Mouse (Mus musculus) spleen, embryonic (tissue): ENCODE measurements at regions not wholly inside any gene's neighbourhood (a gene's known extent, or its start where the extent isn't known, plus 50 kb on each side); places are given as distances from the start of the nearest gene placed in this dataset.

Source experiments
- CTCF ChIA-PET: fragments of 350-600 bp; sonication (Branson Sonifier 250); formaldehyde crosslinking; loops from one replicate; lab custom pipeline; 2022; lab: Charles Lee

GRCm38 (mm10) chr9:61125769-61126168, 246.4 kb upstream of the Tle3 start:
- CTCF ChIA-PET, result no interaction called here

GRCm38 (mm10) chr9:61128077-61128476, 244.1 kb upstream of the Tle3 start:
- CTCF ChIA-PET, result no interaction called here

GRCm38 (mm10) chr9:61129186-61129585, 243.0 kb upstream of the Tle3 start:
- CTCF ChIA-PET, result no interaction called here

GRCm38 (mm10) chr9:61130877-61131276, 241.3 kb upstream of the Tle3 start:
- CTCF ChIA-PET, result interaction anchor here (0.5 kb wide), 1 partner anchor 757 kb away, joined by 3 read pairs; no protein-coding TSS in a partner anchor

DNA sequence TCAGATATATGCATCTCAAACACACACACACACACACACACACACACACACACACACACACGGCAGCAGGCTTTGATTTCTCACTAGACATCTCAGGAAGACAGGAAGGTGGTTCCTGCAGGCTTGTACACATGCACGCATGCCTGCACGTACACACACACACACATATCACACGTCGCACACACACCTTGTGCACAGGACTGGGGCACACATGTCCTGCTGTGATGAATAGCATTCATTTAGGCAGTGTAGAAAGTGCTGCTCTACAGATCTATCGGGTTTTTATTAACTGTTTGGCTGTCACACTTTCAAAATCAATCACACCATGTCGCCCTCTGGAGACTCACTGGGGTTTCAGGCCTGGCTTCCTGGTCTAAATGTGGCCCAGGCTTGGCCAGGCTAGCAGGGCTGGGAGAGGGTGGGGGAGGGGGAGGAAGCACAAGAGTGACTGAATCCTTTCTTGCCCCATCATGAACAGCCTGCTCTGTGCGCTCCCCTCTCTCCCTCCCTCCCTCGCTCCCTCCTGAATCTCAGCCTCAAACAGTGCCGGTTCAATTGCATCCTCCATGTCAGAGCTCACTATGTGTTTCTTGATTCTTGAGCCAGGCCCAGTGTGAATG, 236.8 kb upstream of the Tle3 start:
- CTCF ChIA-PET, result no interaction called here

DNA sequence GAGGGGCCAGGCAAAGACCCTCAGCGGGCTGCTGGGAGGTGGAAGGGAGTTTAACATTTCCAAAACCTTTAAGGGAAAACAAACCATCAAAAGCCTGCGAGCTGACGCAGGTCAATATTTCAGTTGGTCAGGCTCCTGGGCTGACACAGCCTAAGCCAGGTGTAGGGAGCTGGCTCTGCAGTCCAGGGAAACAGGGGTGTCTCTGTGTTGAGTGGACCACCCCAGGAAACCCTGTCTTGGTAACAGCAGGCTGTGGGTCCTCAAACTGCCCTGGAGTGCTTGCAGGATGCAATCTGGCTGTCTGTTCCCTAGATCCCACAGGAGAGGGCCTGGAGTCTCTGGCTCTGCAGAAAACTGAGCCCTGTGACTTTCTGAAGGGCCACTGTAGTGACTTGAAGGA, 236.2 kb upstream of the Tle3 start:
- CTCF ChIA-PET, result no interaction called here

GRCm38 (mm10) chr9:61138741-61139368, 233.3 kb upstream of the Tle3 start:
- CTCF ChIA-PET, result no interaction called here

GRCm38 (mm10) chr9:61143101-61143500, 229.1 kb upstream of the Tle3 start:
- CTCF ChIA-PET, result no interaction called here

GRCm38 (mm10) chr9:61144685-61145318, 227.4 kb upstream of the Tle3 start:
- CTCF ChIA-PET, result no interaction called here

DNA sequence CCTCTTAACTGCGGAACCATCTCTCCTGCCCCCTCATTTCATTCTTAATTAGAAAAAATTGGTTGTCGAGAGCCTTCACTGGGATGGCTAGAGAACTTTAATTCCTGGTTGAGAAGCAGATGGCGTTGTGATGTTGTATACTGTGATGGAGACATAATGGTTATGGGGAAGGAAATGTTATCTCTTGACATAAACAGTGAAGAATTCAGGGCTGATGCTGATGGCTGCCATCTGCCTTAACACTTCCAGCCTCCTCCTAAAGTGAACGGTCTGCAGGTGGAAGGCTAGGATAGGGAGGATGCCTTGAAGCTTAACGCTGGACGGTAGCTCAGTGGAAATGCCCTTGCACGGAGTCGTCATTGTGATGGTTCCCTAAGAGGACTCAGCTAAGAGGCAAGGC, 226.4 kb upstream of the Tle3 start:
- CTCF ChIA-PET, result no interaction called here

- CTCF ChIA-PET, result interaction anchor here (0.7 kb wide), 1 partner anchor 153 kb away, joined by 3 read pairs; no protein-coding TSS in a partner anchor
Observed at GRCm38 (mm10) chr9:61151201-61151600, 221.0 kb upstream of the Tle3 start.

GRCm38 (mm10) chr9:61151901-61152337, 220.2 kb upstream of the Tle3 start:
- CTCF ChIA-PET, result no interaction called here

DNA sequence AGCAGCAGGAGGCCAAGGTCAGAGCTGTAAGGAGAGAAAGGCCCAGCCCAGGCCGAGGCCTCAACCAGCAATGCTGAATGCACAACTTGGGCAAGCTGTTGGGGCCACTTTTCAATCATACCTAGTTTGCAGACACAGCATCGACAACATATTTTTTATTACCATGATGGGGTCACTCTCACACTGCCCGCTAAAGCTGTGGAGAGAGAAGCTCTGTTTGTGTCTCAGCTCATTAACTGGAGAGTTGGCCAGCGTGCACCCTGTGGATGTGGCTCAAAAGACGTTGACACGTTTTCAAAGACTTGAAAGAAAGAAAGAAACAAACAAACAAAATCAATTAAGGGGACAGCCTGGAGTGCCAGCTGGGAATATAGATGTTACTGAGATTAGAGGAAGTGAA, 217.4 kb upstream of the Tle3 start:
- CTCF ChIA-PET, result no interaction called here

- CTCF ChIA-PET, result no interaction called here
Observed at GRCm38 (mm10) chr9:61155851-61156250, 216.3 kb upstream of the Tle3 start.

DNA sequence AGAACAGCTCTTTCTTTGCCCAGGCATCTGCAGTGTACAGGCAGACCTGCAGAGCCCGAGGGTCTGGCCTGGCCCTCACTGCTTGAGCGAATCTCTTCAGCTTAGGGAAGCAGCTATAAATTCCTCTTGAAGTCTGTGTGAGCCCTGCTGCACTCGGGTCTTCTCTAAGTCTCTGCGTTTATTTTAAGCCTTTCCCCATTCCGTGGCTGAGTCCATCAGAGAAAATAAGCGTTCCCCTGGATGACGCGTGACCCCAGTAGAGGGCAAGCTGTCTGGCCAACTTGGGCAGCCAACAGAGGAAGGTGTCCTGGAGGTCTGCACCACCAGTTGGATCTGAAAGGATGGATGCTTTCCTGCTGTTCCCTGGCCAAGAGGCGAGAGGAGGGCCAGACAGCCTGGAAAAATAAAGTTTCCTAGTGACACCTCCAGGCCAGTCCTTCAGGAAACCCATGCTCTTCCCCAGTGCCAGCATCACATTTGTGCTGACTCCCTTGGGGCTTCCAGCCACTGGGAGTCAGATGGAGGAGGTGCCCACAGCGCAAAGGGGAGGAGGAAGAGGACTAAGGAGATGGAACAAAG, 213.9 kb upstream of the Tle3 start:
- CTCF ChIA-PET, result no interaction called here

DNA sequence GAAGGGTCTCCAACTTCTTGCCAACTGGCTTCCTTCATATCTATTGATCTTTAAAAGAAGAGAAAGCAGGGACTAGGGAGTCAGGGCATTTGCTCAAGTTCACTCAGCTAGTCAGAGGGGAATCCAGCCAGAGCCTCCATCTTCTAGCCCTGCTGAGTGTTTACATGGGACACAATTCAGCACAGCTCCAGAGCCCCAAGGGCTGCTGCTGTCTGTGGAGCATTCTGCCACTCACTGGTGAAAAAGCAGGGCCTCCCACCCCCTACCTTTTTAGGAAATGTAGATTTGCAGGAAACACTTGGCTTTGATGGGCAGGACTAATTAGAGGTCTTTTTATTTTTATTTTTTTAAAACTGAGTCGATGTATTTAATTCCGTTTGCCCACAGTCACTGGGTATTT, 213.0 kb upstream of the Tle3 start:
- CTCF ChIA-PET, result no interaction called here

DNA sequence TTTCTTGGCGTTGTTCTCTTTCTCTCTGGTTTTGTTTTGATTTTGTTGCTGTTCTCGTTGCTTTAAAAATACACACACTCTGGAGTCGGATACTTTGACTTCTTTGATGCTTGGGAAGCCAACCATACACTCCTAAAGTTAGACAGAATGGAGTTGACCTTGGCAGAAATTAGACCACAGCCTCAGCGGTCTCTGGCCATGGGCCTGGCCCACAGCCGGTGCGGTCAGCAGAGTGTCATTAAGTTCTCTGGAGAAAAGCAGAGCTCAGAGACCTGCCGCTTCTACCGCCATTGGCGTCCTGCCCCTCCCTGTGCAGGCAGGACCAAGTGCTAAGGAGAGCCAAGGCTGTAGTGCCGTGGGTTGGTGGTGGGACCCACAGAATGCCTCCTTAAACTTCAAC, 212.6 kb upstream of the Tle3 start:
- CTCF ChIA-PET, result no interaction called here

DNA sequence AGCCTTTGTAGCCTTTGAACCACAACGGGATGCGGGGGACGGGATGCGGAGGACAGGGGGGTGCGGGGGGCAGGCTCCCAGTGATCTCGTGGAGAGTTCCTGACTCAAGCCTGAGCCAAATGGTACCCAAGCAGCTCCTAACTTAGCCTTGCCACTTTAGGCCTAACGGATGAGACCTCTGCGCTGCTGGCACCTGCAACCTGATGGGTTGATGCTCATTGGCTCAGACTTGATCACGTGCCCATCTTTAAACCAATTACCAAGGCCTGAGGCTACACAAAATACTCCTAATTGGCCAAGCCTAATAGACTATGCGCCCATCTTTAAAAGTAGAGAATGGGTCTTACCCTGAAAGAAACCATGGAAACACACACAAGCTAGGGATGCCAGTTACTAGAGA, 209.3 kb upstream of the Tle3 start:
- CTCF ChIA-PET, result no interaction called here

GRCm38 (mm10) chr9:61163671-61164288, 208.4 kb upstream of the Tle3 start:
- CTCF ChIA-PET, result no interaction called here

GRCm38 (mm10) chr9:61164501-61165251, 207.5 kb upstream of the Tle3 start:
- CTCF ChIA-PET, result no interaction called here

DNA sequence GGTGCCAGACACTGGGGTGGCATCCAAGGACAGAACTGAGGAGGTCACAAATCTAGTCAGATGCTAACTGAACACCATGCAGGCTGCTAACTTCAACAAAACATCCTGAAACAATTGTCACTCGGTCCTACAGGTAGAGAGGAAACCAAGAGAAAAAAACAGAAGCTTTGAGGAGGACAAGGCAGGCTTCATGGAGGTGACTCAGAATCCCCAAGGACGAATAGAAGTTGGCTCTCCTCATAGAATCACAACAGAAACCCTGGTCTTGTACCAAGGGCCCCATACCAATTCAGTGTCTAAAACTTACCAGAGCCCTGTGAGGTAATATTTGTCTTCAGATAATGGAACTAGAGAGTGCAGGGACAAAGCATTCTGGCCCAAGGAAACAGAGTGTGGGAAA, 206.1 kb upstream of the Tle3 start:
- CTCF ChIA-PET, result no interaction called here
